Mouse (Mus musculus) gastrocnemius, postnatal 14 days (tissue): ENCODE results near the gene Nr2f2. TPM values are rescaled to one million over a fixed set of nuclear protein-coding genes. Genes with fewer than 3 reads are reported as not detected.
A peak's percentile ranks its signal among the peaks of the same experiment; 100 is the strongest.

ENCODE experiments used
- DNase-seq: peaks from one replicate; pipeline ENCODE4 v3.0.0; 2021; ENCODE audit warnings: mixed read lengths
- intact Hi-C: fragments of 180-260 bp; cut with DNase I; formaldehyde crosslinking; loops from one replicate; pipeline ENCODE4 v1.15.1; 2025; ENCODE audit warnings: low total_unique reads
- total RNA-seq, 2 experiments: library from RNA; stranded (reverse); gene quantifications; 2 replicates each; pipeline ENCODE4 v1.2.3; 2021

Gene Nr2f2
- total RNA-seq, 2 experiments from 2014 or later, result 22.2 to 30.2 TPM

DNA sequence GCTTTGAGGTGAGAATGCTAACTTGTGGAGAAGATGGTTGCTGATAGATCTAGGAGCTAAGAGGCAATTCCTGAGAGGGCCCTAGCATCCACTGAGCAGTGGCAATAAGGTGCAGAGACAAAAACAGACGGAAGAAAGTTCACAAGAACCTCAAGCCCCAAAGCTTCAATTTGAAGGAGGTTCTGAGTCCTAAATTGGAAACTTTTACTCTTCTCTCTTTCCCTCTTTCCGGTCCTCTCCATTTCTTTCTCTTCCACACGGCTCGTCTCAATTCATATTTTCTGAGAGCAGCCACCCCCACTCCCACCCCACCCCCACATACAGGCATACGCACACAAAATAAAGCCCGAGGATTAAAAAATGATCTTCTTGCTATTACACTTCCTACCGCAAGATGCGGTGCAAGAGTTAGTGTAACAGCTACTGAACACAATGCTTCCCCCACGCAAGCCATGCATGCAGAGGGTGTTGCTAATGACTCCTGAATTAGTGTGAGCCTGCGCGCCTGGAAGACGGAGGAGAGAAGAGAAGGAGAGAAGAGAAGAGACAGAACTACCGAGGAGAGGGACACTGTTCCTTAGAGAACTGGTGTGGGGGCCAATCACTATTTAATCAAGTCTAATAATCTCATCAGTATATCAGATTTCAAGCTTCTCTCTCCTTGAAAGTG is 29.8 kb downstream of the Nr2f2 start:
- no peak for DNase-seq
- intact Hi-C loops, result no loop called here

DNA sequence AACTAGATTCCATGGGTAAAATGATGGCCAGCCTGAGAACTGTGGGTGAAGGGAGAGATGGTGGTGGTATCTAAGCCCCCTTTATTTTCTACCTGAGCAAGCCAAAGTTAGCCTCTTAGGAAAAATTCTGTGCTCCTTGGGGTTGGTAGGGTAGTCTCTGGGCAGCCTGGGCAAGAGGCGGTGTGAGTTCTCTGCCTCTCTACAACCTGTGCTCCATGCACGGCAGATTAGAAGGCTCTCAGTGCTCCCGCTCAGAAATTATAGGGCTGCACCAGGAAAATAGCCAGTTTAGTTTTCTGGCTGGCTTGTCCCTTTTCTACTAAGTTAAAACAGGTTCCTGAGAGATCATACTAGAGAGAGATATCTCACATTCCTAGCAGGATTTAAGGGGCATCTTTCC is 30.4 kb downstream of the Nr2f2 start:
- intact Hi-C loops, result no loop called here
- no peak for DNase-seq

DNA sequence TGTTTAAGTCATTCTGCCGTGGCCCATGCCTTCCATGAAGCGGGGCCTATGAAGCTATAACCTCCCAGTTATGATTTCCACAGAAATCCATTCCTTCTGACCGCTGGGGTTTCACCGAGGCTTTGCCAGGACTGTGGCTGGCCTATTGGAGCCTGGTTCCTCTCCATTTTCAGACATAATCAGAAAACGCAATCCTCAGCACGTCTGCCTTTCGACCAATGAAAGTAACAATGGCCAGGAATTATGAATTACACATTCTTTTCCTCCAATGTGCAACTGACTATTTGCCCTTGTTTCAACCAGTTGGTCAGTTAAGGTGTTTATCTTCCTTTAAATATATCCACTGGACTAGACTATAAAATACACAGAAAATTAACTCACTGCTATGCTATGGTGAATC is 31.1 kb downstream of the Nr2f2 start:
- DNase-seq, result no peak
- intact Hi-C loops, result no loop called here

DNA sequence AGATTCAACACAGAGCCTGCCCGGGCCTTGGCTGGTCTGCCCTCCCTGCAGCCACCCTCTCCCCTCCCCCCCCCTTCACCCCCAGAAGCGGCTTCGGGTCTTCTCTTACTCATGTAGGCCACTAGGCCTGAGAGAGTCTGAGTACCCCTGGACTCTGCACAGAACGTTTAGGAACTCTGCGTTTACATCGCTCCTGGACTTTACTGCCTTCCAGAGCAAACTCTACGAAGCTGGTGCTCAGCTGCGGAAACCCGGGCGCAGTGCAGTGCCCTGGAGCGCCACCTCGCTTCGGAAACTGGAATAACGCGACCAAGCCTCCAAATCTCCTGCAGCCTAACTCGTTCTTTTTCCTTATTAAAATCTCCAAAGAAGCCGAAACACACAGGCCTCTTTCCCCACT is 31.7 kb downstream of the Nr2f2 start:
- peak; percentile 70 for DNase-seq

DNA sequence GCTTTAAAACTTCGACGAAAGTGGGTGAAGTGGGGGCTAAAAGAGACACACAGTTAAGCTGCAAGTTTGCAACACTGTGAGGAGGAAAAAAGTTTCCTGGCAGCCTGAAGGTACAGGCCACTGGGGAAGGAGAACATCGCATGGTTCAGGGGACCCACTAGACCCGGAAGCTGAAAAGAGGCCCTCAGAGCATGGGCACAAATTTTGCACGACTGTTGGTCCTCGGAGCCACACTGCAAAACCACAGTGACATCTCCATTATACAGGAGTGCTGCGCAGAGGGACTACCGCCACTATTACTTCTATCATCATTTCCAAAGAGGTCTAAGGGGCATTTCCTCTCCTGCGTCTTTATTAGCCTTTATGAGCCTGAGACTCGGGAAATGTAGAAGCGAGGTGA is 32.7 kb downstream of the Nr2f2 start:
- intact Hi-C loops, result no loop called here
- no peak for DNase-seq

More for the DNA sequence above, 31.7 kb downstream of the Nr2f2 start:
- intact Hi-C loops, result no loop called here

DNA sequence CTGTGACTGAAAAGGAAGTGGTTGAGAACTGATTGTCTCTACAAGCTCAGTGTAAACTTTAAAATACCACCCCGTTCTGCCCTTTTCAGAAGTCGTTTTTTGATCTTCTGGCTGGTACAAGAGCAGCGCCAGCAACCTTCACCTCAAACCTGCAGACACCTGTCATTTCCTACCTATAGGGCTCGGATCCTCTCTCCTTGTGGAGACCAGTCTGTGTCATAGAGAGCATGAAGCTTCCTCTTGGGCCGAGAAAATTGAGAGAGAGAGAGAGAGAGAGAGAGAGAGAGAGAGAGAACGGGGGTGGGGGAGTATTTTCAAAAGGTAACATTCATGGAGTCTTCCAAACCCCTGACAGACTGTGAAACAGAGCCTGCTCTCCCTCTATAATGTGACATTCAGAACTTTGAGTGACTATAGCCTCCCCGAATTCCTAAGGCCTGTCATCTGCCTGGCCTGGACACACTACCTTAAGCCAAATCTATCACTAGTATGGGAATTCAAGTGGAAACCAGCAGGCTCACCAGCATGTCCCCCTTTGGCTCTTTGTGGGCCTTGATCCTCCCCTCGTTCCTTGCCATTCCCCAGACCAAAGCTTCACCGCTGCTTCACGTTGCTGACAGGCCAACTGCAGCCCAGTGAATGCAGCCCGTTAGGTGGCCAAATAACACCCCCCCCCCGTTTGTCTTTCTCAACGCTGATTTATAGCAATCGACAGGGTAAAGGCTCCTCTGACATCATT is 33.4 kb downstream of the Nr2f2 start:
- DNase-seq, result no peak
- intact Hi-C loops, result no loop called here

DNA sequence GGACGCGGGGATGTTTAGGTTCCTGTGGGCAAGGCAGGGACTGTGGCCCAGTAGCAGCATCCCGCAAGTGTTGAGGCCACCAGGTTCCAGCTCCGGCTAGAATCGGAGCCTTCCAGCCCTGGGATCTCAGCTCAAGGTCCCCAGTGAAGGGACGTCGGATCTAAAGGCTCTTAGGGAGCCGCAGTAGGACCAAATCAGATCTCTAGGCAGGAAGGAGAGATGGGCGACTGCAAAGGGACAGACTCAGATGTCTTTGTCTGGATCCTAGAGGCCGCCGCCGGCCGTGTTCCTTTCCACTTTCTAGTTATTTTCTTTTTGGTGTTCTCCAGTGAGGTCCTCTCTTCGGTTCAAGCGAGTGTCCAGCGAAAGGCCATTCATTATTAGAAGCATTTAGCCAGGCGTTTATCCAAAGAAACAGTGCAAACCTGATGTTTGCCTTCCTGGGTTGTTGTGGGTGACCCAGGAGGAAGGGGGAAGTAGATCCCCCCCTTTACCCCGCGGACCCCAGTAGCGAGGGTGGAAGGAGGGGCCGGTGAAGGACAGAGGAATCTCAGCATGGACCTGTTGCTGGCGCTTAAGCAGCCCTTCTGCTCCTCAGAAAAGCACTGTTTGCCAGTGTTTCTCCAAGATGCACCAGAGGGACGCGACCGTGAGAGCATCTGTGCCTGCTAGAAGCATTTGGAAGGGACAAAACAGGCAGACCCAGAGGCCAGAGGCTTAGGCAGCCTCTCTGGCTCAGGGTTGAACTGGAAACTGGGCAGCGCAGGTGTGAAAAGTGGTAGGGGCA is 34.3 kb downstream of the Nr2f2 start:
- no peak for DNase-seq
- intact Hi-C loops, result no loop called here

DNA sequence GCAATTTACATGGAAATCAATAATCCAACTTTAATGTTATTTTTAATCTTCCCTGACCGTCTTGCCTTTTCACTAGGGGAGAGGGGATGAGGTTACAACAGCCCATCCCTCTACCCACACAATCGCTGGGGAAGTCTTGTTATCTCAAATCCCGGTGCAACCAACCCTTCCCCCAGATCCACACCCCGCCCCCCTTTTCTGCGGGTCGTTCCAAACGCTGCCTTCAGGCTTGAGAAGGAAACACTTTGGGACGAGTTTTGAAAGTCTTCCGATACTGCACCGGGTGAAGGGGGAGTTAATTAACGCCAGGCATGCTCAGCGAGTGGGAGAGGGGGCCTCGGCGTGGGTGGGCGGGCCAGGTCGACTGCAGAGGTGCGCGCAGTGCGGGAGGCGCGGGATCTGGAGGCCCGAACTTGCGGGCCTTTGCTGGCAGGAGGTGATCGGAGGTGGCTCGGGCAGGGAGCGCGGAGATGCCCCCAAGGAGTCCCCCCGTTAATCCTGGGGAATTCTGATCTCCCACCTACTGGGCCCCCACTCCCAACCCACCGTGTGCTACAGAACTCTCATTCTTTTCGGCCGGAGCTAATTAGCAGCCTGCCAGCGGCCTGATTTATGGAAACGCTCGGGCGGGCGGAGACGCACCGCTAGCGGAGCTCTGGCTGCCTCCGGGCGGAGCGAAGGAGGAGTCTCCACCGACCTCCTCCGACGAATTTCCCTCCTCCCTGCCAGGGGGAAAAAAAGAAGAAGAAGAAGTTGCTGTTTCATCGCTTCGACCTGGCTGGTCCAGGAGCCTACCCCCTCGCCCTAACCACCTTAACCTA is 35.1 kb downstream of the Nr2f2 start:
- DNase-seq, result no peak
- intact Hi-C loops, result no loop called here

DNA sequence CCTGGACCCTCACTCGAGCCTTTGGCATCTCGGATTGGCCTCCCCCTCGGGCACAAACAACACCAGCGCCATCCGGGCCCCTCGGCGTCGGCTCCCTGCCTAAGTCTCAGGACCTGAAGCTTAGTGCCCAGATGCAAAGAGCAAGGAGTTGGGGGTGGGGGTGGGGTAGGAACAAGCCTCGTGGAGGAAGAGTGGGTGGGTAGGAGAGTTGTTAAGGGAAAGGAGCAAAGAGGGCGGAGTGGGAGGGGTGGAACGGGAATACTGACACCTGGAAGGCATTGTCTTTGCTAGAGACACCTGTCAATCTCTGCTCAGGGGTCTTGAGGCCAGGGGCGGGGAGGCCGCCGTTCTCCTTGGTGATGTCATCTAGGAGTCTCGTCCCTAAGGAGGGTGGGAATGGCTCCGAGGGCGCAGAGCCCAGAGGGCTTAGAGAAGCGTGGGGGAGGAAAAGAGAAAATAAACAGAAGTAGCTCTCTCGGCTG is 35.7 kb downstream of the Nr2f2 start:
- intact Hi-C loops, result no loop called here
- no peak for DNase-seq

DNA sequence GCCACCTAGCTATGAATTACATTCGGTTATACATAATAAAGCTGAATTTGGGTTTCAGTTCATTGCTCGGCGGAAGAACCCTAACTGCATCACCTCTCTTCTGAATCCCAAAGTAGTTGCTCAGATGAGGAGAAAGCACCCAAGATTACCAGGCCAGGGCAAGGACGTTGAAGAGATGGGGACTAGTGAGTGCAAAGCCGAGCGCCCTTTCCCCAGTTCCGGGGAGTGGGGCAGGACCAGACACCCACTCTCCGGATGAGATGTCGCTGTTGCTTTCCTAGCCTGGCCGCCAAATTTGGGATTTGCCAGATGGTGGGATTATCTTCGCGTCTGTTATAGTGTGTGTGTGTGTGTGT is 36.4 kb downstream of the Nr2f2 start:
- intact Hi-C loops, result no loop called here
- DNase-seq, result no peak

DNA sequence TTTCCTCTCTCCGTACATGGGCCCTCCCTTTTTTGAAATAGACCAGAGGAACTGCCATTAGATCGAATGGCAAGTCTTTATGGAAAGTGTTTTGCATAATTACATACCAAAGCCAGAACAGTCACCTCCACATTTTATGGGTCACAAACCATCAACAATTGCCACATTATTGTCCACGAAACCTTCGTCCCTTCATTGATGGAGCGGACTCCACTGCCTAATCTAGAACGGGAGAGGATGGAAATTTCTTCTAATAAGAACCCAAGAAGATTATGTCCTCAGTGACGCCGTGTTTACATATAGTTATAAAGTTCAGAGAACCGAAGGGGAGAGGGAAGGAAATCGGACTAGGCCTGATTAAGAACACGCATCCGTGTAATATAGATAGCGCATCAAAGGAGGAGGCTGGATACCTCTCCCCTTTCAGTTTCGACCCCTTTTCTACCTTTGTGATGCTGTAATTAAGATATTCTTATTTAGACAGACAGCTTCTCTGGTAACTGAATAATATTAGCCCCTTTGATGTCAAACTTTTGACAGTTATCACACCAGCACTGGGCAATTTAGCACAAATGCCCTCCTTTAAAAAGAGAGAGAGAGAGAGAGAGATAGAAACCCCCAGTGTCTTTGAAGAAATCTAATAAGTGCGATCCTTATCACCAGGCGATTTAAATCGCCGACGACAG is 36.9 kb downstream of the Nr2f2 start:
- intact Hi-C loops, result loop anchor here (5.0 kb wide), 1 partner anchor 842 kb away; no protein-coding TSS in a partner anchor
- DNase-seq, result no peak

DNA sequence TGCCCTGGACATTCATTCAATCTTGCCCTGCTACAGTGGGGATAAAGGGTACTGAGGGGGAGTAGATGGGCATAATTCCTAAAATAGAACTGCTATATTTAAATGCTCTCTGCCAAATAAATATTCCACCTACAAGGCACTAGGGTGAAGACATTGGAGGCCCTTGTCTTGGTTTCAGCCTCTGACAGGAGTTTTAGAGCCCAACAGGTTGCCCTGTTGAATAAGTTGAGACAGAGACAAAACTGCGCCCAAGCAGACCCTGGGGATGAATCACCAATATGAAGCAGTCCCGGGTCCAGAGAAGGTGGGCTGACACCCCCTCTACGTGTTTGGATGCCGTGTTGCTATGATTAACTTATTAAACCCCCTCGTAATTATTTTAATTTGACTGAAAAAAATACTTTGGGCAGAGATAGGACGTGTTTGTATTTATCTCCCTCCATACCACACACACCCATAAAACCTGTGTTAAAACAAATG is 37.5 kb downstream of the Nr2f2 start:
- DNase-seq, result no peak
- intact Hi-C loops, result loop anchor here (5.0 kb wide), 1 partner anchor 842 kb away; no protein-coding TSS in a partner anchor

DNA sequence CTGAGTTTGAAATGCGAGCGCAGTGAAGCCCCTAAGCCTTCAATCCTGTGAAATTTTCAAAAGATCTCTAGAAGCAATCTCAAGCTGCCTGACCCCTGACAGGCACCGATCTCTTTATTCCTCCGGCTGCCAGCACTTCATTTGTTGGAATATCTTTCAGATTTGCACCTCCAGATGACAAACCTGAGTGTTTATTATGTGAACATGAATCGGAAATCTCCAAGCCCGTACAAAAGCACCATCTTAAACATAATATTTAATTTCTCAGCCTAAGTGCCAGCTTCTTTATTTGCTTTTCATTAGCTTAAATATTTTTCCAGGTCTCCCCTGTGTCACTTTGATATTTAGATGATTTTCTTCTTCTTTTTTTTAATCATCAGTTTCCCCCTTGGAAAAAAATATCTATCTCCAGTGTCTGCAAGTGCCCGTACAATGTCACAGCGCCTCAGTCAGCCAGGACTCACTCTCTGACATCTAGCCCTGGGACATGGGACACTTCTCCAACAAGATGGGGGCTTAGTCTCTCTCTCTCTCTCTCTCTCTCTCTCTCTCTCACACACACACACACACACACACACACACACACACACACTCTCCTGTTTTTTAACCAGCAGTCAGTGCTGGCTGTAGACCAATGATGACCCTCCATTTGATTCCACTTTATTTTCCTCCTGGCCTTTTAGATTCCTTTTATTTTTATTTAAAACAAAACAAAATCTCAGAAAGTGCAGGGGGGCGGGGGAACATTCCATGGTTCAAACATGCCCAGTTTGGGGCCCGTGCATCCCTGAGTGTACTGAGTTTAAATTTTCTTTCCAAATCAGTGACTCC is 38.1 kb downstream of the Nr2f2 start:
- DNase-seq, result no peak
- intact Hi-C loops, result loop anchor here (5.0 kb wide), 1 partner anchor 841 kb away; no protein-coding TSS in a partner anchor

DNA sequence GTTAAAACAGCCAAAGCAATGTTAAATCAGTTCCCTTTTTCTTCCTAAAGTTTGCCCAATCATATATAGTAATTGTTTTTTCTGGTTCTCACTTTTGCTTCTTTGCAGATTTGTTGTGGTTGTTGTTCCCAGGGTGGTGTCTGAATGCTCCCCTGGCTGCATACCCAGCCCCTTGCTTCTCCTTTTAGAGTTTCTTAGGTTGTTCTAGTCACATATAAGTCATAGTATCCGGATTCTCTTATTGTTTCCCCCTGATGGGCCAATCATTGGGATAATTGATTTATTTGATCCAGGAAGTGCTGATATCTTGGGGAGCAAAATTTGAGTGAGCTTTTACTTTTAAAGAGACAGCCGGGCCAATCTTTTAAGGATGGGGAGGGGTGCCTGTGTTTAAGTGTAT is 39.3 kb downstream of the Nr2f2 start:
- intact Hi-C loops, result loop anchor here (5.0 kb wide), 1 partner anchor 840 kb away; no protein-coding TSS in a partner anchor
- DNase-seq, result no peak

DNA sequence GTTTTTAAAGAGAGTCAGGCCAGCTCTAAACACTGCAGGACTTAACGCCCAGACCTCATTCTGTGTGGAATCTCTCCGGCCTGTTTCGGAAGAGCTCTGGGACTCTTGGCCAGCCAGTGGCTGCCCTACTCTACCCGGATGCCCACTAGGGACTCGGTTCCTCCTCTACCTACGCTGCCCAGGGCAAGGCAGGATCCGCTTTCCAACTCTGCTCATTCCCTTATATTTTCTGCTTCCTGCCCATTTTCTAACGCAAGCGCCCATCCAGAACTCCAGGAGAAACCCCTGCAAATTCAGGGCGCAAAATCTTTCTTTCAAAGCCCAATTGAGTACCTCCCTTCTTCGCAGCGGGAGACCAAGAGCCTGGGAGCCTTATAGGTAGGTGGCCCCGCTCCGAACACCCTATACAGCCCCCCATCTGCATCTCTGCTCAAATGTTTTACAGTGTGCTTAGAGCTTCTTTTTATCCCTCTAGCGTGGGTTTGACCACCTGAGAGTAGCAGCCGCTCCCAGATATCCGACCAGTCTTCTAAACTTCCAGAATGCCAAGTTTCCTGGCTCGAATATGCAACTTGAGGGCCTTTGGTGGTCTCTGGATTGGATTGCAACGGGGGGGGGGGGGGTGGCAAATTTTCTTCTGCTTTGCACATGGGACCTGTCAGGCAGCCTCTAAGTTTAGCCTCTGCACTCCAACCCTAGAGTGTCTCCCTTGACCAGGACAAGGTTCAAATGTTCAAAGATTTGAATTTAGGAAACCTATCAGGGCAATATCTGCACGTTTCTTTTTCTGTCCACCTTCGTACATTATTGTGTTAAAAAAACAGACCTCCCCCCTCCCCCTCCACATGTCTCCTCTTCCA is 40.1 kb downstream of the Nr2f2 start:
- intact Hi-C loops, result loop anchor here (5.0 kb wide), 1 partner anchor 839 kb away; no protein-coding TSS in a partner anchor
- DNase-seq, result no peak

DNA sequence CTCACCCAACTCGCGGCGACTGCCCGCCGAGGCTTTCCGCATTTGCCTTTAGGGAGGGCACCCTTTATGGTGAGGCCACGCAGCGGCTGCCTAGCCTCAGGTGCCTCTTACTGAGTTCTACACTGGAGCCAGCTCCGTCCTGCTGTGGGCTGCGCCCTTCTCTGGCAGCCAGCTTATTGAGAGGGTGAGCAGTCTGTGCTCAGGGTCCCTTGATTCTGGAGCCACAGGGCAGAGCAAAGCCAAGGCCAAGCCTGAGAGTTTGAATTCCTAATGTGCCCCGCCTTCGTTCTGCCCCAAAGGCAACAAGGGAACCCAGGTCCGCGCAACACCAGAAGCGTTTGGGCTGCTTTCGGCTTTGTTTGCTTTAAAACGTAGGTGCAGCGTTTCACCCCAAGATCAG is 41.2 kb downstream of the Nr2f2 start:
- intact Hi-C loops, result loop anchor here (5.0 kb wide), 1 partner anchor 838 kb away; no protein-coding TSS in a partner anchor
- no peak for DNase-seq

DNA sequence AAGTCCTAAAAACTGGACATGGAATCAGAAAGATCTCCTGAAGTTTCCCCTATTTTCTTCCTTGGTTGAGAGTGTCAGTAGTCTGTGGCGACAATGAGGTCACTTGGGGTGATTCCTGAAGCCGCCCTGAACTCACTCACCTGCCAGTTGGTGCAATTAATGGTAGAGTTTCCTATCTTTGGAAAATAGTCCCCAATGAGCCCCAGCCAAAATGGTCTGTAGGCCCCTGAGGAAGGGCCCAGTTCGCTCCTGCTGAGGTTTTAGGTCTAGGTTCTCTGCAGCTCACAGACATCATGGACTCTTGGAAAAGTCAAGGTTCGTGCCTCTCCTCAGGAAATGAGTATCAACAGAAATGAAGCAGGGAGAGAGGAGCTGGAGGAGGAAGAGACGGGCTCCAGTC is 42.0 kb downstream of the Nr2f2 start:
- intact Hi-C loops, result no loop called here
- DNase-seq, result no peak
